Mouse (Mus musculus) gastrocnemius, postnatal 4 days (tissue): Measurements from ENCODE around the gene Kcnd2. TPM values are rescaled to one million over a fixed set of nuclear protein-coding genes. Genes with fewer than 3 reads are reported as not detected.

Source experiments
- DNase-seq, 2 experiments: peaks; one replicate each; pipeline ENCODE4 v3.0.0; 2021 to 2022; ENCODE audit warnings: low spot score in 2 of 2, mixed read lengths in 2 of 2
- total RNA-seq, 2 experiments: library from RNA; stranded (reverse); gene quantifications; 2 replicates each; pipeline ENCODE4 v1.2.3; 2021

The Kcnd2 gene
- total RNA-seq, 2 experiments from 2014 or later, result 0.25 to 0.57 TPM

- no peak for DNase-seq
Measured at GRCm38 (mm10) chr6:21418246-21418645, 202.9 kb downstream of the Kcnd2 start.

GRCm38 (mm10) chr6:21424202-21424785 is 209.0 kb downstream of the Kcnd2 start:
- no peak for DNase-seq

GRCm38 (mm10) chr6:21431120-21431519 is 215.8 kb downstream of the Kcnd2 start:
- no peak for DNase-seq

- DNase-seq, result no peak
Measured at GRCm38 (mm10) chr6:21464719-21465118, 249.4 kb downstream of the Kcnd2 start.

- no peak for DNase-seq
Measured at GRCm38 (mm10) chr6:21471891-21472544, 256.7 kb downstream of the Kcnd2 start.

- DNase-seq, result no peak
Measured at GRCm38 (mm10) chr6:21482714-21483113, 267.4 kb downstream of the Kcnd2 start.

- no peak for DNase-seq
Measured at GRCm38 (mm10) chr6:21488536-21488935, 273.2 kb downstream of the Kcnd2 start.

GRCm38 (mm10) chr6:21502921-21503320 is 287.6 kb downstream of the Kcnd2 start:
- DNase-seq, result no peak

- no peak for DNase-seq
Measured at GRCm38 (mm10) chr6:21510621-21511239, 295.4 kb downstream of the Kcnd2 start.

GRCm38 (mm10) chr6:21520351-21520750 is 305.0 kb downstream of the Kcnd2 start:
- no peak for DNase-seq

- no peak for DNase-seq
Measured at GRCm38 (mm10) chr6:21527489-21528074, 312.3 kb downstream of the Kcnd2 start.

GRCm38 (mm10) chr6:21534009-21534408 is 318.7 kb downstream of the Kcnd2 start:
- DNase-seq, result no peak

- no peak for DNase-seq
Measured at GRCm38 (mm10) chr6:21534820-21535219, 319.5 kb downstream of the Kcnd2 start.

GRCm38 (mm10) chr6:21551501-21551900 is 336.2 kb downstream of the Kcnd2 start:
- DNase-seq, result no peak

GRCm38 (mm10) chr6:21570964-21571363 is 355.7 kb downstream of the Kcnd2 start:
- DNase-seq, result no peak

GRCm38 (mm10) chr6:21590156-21590555 is 374.9 kb downstream of the Kcnd2 start:
- DNase-seq, result no peak

- no peak for DNase-seq
Measured at GRCm38 (mm10) chr6:21597424-21597823, 382.1 kb downstream of the Kcnd2 start.

GRCm38 (mm10) chr6:21609381-21610059 is 394.2 kb downstream of the Kcnd2 start:
- DNase-seq, result no peak

GRCm38 (mm10) chr6:21629989-21630388 is 414.7 kb downstream of the Kcnd2 start:
- DNase-seq, result no peak

- no peak for DNase-seq
Measured at GRCm38 (mm10) chr6:21655681-21656080, 440.4 kb downstream of the Kcnd2 start.

GRCm38 (mm10) chr6:21664135-21664534 is 448.8 kb downstream of the Kcnd2 start:
- DNase-seq, result no peak

- no peak for DNase-seq
Measured at GRCm38 (mm10) chr6:21664638-21665037, 449.3 kb downstream of the Kcnd2 start.
